Mouse (Mus musculus) neural tube, embryonic 11.5 days (tissue): Measurements from ENCODE around the gene Wdr93. TPM values are rescaled to one million over a fixed set of nuclear protein-coding genes. Genes with fewer than 3 reads are reported as not detected.

ENCODE experiments used
- ATAC-seq: fragments of 200-750 bp; cut with Nextera tagmentation; 2 replicates; pipeline ENCODE4 v1.8.0; 2017; ENCODE audit warnings: moderate number of reproducible peaks, mild to moderate bottlenecking, moderate TSS enrichment, moderate library complexity; ENCODE audit not compliant: insufficient read depth, low FRiP score, low TSS enrichment
- DNase-seq: peaks from one replicate; pipeline ENCODE4 v3.0.0-alpha.2; 2015; ENCODE audit warnings: low spot score
- H3K27ac ChIP-seq: fragments of 300-500 bp; sonication (generic); 2 replicates; pipeline ENCODE4 v1.5.1; 2014; ENCODE audit warnings: low read depth, mild to moderate bottlenecking, low read length
- H3K27me3 ChIP-seq: fragments of 300-500 bp; sonication (generic); 2 replicates; pipeline ENCODE4 v1.6.1; 2014; ENCODE audit warnings: mild to moderate bottlenecking, low read length, mixed read lengths; ENCODE audit not compliant: control insufficient read depth, insufficient read depth
- H3K36me3 ChIP-seq: fragments of 300-500 bp; sonication (generic); 2 replicates; pipeline ENCODE4 v1.6.1; 2014; ENCODE audit warnings: mild to moderate bottlenecking, low read length, moderate library complexity, mixed read lengths; ENCODE audit not compliant: control insufficient read depth, insufficient read depth
- H3K4me1 ChIP-seq: fragments of 300-500 bp; sonication (generic); 2 replicates; pipeline ENCODE4 v1.6.1; 2014; ENCODE audit warnings: low read length, mixed read lengths; ENCODE audit not compliant: control insufficient read depth, insufficient read depth
- H3K4me2 ChIP-seq: fragments of 300-500 bp; sonication (generic); 2 replicates; pipeline ENCODE4 v1.6.1; 2014; ENCODE audit warnings: low read depth, mild to moderate bottlenecking, moderate library complexity
- H3K4me3 ChIP-seq: fragments of 300-500 bp; sonication (generic); 2 replicates; pipeline ENCODE4 v1.5.1; 2014; ENCODE audit warnings: low read depth, low read length
- H3K9ac ChIP-seq: fragments of 300-500 bp; sonication (generic); 2 replicates; pipeline ENCODE4 v1.6.1; 2014; ENCODE audit warnings: mild to moderate bottlenecking, low read length
- H3K9me3 ChIP-seq: fragments of 300-500 bp; sonication (generic); 2 replicates; pipeline ENCODE4 v1.6.1; 2016; ENCODE audit warnings: low read length; ENCODE audit not compliant: control insufficient read depth
- WGBS: fragments of 180-500 bp; shearing (Covaris S2); extraction: QIAGEN DNeasy Blood & Tissue Kit; methylation state at CpG from one replicate; pipeline ENCODE4 v1.1.7; 2014; 5-methylcytosine and 5-hydroxymethylcytosine counted together
- polyA plus RNA-seq: library from polyadenylated mRNA; unstranded; fragments of >200 nt; fragmentation: Nextera tagmentation; extraction: Ambion mirVana; gene quantifications from 2 replicates; pipeline ENCODE4 v1.2.1, GENCODE M21; 2014

The Wdr93 gene
- polyA plus RNA-seq, 1 experiment from 2014 or later: 0.45 TPM

DNA sequence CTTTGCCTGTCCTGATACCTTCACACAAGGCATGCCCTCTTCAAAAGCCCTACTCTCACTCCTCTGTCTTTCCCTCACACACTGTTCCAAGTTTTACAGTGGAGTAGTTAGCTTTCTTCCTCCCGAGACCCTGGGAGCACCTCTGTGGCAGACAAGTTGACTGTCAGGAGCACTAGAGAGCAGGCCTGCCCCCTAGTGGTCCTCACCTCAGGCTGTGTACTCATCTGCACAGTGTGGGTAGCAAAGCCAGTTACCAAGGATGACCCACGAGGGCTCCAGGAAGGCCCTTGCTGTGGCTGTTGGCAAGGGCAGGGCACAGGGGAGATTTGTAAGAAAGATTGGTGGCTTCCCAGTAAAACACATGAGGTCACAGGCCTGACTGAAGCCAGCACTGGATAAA, 15.9 kb upstream of the Wdr93 start:
- Histone ChIP-seq H3K4me1 (no peaks in the 10 kb centered on the region), H3K36me3 (no peaks in the 10 kb centered on the region), H3K27ac (no peak overlapping the region), H3K27me3 (peaks cover 7% of the 10 kb centered on the region), H3K4me3 (no peak overlapping the region), H3K9me3 (no peaks in the 10 kb centered on the region), H3K4me2 (no peak overlapping the region), H3K9ac (no peak overlapping the region)
- no peak for ATAC-seq
- DNase-seq: peak; percentile 73
- WGBS: 15% methylated on average over 2 of the region's 2 CpGs

DNA sequence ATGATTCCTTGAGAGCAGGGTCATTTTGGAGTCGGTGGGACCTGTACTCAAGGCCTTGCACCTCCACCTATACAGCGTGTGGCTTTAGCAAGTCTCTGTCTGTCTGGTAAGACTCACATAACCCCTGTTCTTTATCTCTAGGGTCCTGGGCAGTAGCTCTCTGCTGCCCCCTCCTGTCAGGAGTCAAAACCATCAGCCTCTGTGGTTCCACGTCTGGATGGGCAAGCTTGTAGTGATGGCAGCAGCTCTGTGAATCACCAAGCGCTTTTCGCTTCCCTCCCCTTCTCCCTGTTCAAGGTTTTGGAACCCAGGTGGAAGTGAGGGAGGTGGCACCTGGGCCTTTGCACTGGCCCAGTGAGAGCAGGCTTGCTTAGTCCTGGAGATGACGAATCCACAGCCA, 14.7 kb upstream of the Wdr93 start:
- Histone ChIP-seq H3K4me3 (no peak overlapping the region), H3K36me3 (no peaks in the 10 kb centered on the region), H3K9ac (no peak overlapping the region), H3K27ac (no peak overlapping the region), H3K4me1 (no peaks in the 10 kb centered on the region), H3K9me3 (no peaks in the 10 kb centered on the region), H3K27me3 (no peaks in the 10 kb centered on the region), H3K4me2 (no peak overlapping the region)
- ATAC-seq: 0 out of 2 replicates have a peak, but pooled peaks have one; percentile 41
- DNase-seq: peak; percentile 79
- WGBS: 27% methylated on average over 6 of the region's 6 CpGs

- no peaks in the 10 kb centered on the region for H3K4me1 ChIP-seq
- 10% methylated on average over 8 of the region's 8 CpGs for WGBS
Measured at GRCm38 (mm10) chr7:79729169-79729568, 13.8 kb upstream of the Wdr93 start.

DNA sequence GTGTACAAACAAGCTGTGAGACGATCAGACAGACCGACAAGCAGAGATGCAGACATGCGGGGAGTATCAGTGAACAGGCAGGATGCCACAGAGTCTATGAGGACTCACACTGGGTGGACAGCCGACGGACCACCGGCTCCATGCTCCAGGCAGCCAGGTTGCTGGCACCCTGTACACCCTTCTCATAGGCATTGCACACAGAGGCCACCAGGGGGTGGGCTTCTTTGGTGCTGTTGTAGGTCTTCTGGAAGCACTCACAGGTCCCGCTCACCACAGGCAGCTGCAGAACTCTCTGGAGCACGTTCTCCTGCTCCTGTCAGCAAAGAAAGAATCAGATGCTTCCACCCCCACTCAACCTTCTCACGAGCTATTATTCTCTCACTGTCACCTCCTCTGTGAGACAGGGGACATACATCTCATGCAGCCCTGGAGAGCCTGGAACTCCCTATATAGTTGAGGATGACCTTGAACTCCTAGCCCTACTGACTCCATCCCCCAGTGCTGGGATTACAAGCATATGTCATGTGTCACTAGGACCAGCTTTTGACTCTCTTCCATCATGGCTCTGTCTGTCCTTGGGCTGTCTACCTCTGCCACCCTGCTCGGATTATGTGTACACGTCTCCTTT, 13.1 kb upstream of the Wdr93 start:
- DNase-seq (no peak), ATAC-seq (no peak)
- H3K27ac ChIP-seq: no peak overlapping the region
- no peak overlapping the region for H3K4me3 ChIP-seq
- H3K36me3 ChIP-seq: no peaks in the 10 kb centered on the region
- H3K4me1 ChIP-seq: no peaks in the 10 kb centered on the region
- no peaks in the 10 kb centered on the region for H3K27me3 ChIP-seq
- no peak overlapping the region for H3K9ac ChIP-seq
- no peaks in the 10 kb centered on the region for H3K9me3 ChIP-seq
- H3K4me2 ChIP-seq: no peak overlapping the region
- 62% methylated on average over 8 of the region's 11 CpGs for WGBS

More at GRCm38 (mm10) chr7:79729169-79729568, 13.8 kb upstream of the Wdr93 start:
- no peak overlapping the region for H3K4me2 ChIP-seq
- H3K9me3 ChIP-seq: no peaks in the 10 kb centered on the region
- H3K36me3 ChIP-seq: no peaks in the 10 kb centered on the region
- no peak overlapping the region for H3K27ac ChIP-seq
- DNase-seq: peak; percentile 84
- H3K9ac ChIP-seq: no peak overlapping the region
- no peaks in the 10 kb centered on the region for H3K27me3 ChIP-seq
- no peak overlapping the region for H3K4me3 ChIP-seq
- ATAC-seq: no peak

GRCm38 (mm10) chr7:79731438-79731837, 11.5 kb upstream of the Wdr93 start:
- Histone ChIP-seq H3K4me3 (no peak overlapping the region), H3K36me3 (no peaks in the 10 kb centered on the region), H3K27me3 (no peaks in the 10 kb centered on the region), H3K4me2 (no peak overlapping the region), H3K9ac (no peak overlapping the region), H3K27ac (no peak overlapping the region), H3K4me1 (no peaks in the 10 kb centered on the region), H3K9me3 (no peaks in the 10 kb centered on the region)
- ATAC-seq: no peak
- WGBS: 80% methylated on average over 13 of the region's 13 CpGs
- no peak for DNase-seq

DNA sequence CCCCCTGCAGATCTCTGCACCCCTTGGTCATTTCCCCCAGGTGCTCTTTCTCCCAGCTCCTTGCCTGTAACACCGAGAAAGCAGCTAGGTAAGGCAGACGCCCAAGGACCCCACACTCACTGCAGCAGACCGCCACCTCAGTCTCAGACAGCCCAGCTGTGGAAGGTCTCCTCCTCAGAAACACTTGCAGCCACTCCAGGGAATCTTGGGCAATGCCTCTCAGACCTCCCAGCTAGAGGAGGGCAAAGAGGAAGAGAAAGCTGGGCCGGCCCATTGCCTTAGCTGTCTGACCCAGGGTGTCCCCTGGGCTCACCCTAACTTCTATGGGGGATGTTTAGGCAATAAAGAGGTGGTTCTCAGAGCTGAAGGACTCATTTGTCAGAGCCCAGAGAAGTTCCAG, 10.3 kb upstream of the Wdr93 start, which contains the start of gene Plin1:
Gene Plin1, minus strand, starts transcription at position 282 of the 400 bp plus-strand sequence.
- H3K9me3 ChIP-seq: no peaks in the 10 kb centered on the region
- H3K4me3 ChIP-seq: no peak within 1 kb of the TSS
- no peaks in the 10 kb centered on the region; the same call in 1 of the 2 replicates for H3K36me3 ChIP-seq
- H3K9ac ChIP-seq: no peak within 1 kb of the TSS
- no peaks in the 10 kb centered on the region for H3K27me3 ChIP-seq
- no peak for DNase-seq
- 58% methylated on average over 4 of the region's 4 CpGs for WGBS
- ATAC-seq: no peak
- no peak within 1 kb of the TSS for H3K27ac ChIP-seq
- H3K4me2 ChIP-seq: no peak within 1 kb of the TSS
- H3K4me1 ChIP-seq: no peaks in the 10 kb centered on the region

DNA sequence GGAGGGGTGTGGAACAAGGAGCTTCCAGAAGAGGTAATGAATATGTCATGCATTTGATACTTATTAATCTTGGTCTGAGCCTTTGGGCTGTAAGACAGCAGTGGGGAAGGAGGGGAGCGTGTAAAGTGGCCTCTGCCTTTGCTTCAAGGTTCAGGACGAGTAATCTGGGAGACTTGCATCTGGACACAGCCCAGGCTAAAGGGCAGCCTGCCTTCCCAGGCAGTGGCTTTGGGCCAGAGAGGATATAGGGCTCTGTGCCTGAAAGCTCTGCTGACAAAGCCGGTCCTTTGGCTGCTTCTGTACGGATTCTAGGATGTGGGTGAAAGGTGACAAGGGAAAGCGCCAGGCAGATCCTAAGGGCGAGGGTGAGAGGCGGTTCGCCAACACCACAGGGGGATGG, 8.4 kb upstream of the Wdr93 start:
- no peaks in the 10 kb centered on the region for H3K9me3 ChIP-seq
- no peak overlapping the region for H3K27ac ChIP-seq
- H3K36me3 ChIP-seq: no peaks in the 10 kb centered on the region; the same call in 1 of the 2 replicates
- WGBS: 81% methylated on average over 8 of the region's 8 CpGs
- DNase-seq (no peak), ATAC-seq (no peak)
- H3K27me3 ChIP-seq: no peaks in the 10 kb centered on the region
- H3K9ac ChIP-seq: no peak overlapping the region
- H3K4me3 ChIP-seq: no peak overlapping the region
- no peak overlapping the region for H3K4me2 ChIP-seq
- H3K4me1 ChIP-seq: no peaks in the 10 kb centered on the region

DNA sequence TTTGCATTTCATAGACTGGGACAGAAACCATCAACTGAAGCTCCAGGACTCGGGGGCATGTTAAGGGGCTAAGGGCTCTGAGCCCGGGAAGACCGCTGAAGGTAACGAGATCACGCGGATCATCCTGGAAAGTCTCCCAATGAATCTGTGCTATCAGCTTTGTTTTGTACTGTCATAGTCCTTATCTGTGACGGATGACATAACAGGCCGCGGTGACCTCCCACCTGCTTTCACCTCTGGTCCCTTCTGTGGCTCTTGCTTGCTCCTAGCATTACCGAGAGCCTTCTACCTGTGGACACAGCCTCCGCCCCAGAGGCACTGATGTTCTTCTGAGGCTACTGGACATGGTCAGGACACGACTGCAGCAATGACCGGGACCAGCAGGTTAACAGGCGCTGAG, 6.5 kb upstream of the Wdr93 start:
- 93% methylated on average over 14 of the region's 14 CpGs for WGBS
- H3K9ac ChIP-seq: no peak overlapping the region
- no peak for DNase-seq
- no peak for ATAC-seq
- H3K27me3 ChIP-seq: no peaks in the 10 kb centered on the region
- no peak overlapping the region for H3K4me2 ChIP-seq
- H3K4me3 ChIP-seq: no peak overlapping the region
- H3K27ac ChIP-seq: no peak overlapping the region
- no peaks in the 10 kb centered on the region; the same call in 1 of the 2 replicates for H3K36me3 ChIP-seq
- no peaks in the 10 kb centered on the region for H3K9me3 ChIP-seq
- no peaks in the 10 kb centered on the region for H3K4me1 ChIP-seq

GRCm38 (mm10) chr7:79738913-79739312, 4.0 kb upstream of the Wdr93 start:
- 100% methylated on average over 2 of the region's 2 CpGs for WGBS
- no peak for ATAC-seq
- no peak for DNase-seq
- Histone ChIP-seq H3K36me3 (no peaks in the 10 kb centered on the region; the same call in 1 of the 2 replicates), H3K4me2 (no peak overlapping the region), H3K27ac (no peak overlapping the region), H3K9me3 (no peaks in the 10 kb centered on the region), H3K4me3 (no peak overlapping the region), H3K9ac (no peak overlapping the region), H3K27me3 (no peaks in the 10 kb centered on the region), H3K4me1 (no peaks in the 10 kb centered on the region)
